Mouse (Mus musculus): ENCODE measurements around the gene Ambra1.

DNA sequence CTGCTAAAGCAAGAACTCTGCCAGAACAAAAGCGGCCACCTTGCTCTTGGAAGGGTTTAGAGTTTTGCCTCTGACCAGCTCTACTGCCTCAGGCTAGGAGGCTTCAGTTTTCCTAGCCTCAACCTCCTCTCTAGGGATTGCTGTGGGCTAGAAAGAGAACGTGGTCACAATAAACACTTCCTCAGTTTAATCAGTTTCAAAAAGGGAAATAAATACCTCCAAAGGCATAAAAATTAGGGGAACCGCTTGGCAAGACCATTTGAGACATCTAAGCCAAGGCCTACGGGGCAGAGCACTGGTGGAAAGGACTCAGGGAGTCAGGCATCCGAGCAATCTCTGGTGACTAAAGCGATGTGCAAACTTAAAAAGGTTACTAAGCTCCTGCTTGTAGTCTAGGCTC, 225.9 kb downstream of the Ambra1 start:
- no peak for TF ChIP-seq ZNF384 (IDR thresholded peaks at IDR 0.05; ENCODE audit: low read depth, low read length)
- TF ChIP-seq CHD2 (IDR thresholded peaks at IDR 0.05; ENCODE audit: low read depth, low read length) = no peak
- TF ChIP-seq ZC3H11A (IDR thresholded peaks at IDR 0.05; ENCODE audit: borderline replicate concordance, low read depth, low read length) = no peak
- TF ChIP-seq HCFC1 (IDR thresholded peaks at IDR 0.05; ENCODE audit: borderline replicate concordance, insufficient read depth, low read length) = no peak

All from ES-E14 (cell line).